Mouse (Mus musculus): Measurements from ENCODE around the gene Col4a2. TPM values are rescaled to one million over a fixed set of nuclear protein-coding genes. Genes with fewer than 3 reads are reported as not detected.
A peak's percentile ranks its signal among the peaks of the same experiment; 100 is the strongest.

Gene Col4a2
- polyA plus RNA-seq, 1 experiment from 2014 or later: 7.9 TPM

- WGBS (ENCODE audit: insufficient replicate concordance): 48% methylated on average over 14 of the region's 14 CpGs
These were observed 108.5 kb downstream of the Col4a2 start for GRCm38 (mm10) chr8:11421105-11421504.

DNA sequence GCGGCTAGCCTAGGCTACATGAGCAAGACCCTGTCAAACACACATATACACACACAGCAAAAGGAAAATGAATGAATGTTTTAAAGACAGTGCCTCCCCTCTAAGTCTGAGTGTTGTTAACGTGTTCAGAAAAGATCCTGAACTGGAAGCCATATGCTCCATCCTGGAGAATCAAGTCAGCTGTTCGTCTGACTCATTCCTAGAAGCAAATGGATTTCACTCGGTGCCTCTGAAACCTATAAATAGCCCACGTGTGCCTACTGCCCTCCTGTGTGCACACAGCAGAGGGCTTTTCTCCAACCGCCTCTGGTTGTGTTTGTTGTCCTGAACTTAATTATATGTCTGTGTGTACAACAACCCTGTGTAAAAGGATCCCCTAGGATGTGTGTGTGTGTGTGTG lies 109.4 kb downstream of the Col4a2 start:
- no peak overlapping the region for H3K4me2 ChIP-seq
- 53% methylated on average over 6 of the region's 6 CpGs for WGBS (ENCODE audit: insufficient replicate concordance)
- no peak overlapping the region for H3K9ac ChIP-seq
- no peaks in the 10 kb centered on the region for H3K9me3 ChIP-seq (replicated peaks)
- ATAC-seq (ENCODE audit: insufficient read depth): no peak
- no peaks in the 10 kb centered on the region for H3K36me3 ChIP-seq (replicated peaks)
- H3K27me3 ChIP-seq: no peaks in the 10 kb centered on the region
- no peak overlapping the region for H3K4me3 ChIP-seq (replicated peaks)
- no peak overlapping the region for H3K27ac ChIP-seq (replicated peaks)
- H3K4me1 ChIP-seq (replicated peaks): no peaks in the 10 kb centered on the region

More at GRCm38 (mm10) chr8:11421105-11421504, 108.5 kb downstream of the Col4a2 start:
- Histone ChIP-seq H3K4me3 (replicated peaks) (no peak overlapping the region), H3K4me1 (replicated peaks) (no peaks in the 10 kb centered on the region), H3K27ac (replicated peaks) (no peak overlapping the region), H3K36me3 (replicated peaks) (no peaks in the 10 kb centered on the region), H3K9ac (no peak overlapping the region), H3K27me3 (no peaks in the 10 kb centered on the region), H3K4me2 (no peak overlapping the region), H3K9me3 (replicated peaks) (no peaks in the 10 kb centered on the region)
- no peak for ATAC-seq (ENCODE audit: insufficient read depth)

GRCm38 (mm10) chr8:11423091-11423490 lies 110.5 kb downstream of the Col4a2 start:
- ATAC-seq (ENCODE audit: insufficient read depth): no peak
- Histone ChIP-seq H3K9ac (no peak overlapping the region), H3K36me3 (replicated peaks) (no peaks in the 10 kb centered on the region), H3K9me3 (replicated peaks) (no peaks in the 10 kb centered on the region), H3K27me3 (no peaks in the 10 kb centered on the region), H3K4me2 (no peak overlapping the region), H3K27ac (replicated peaks) (no peak overlapping the region), H3K4me3 (replicated peaks) (no peak overlapping the region), H3K4me1 (replicated peaks) (no peaks in the 10 kb centered on the region)
- 53% methylated on average over 7 of the region's 7 CpGs for WGBS (ENCODE audit: insufficient replicate concordance)

GRCm38 (mm10) chr8:11430688-11431087 lies 118.1 kb downstream of the Col4a2 start:
- no peak for ATAC-seq (ENCODE audit: insufficient read depth)
- H3K27ac ChIP-seq (replicated peaks): no peak overlapping the region
- H3K36me3 ChIP-seq (replicated peaks): no peaks in the 10 kb centered on the region
- H3K4me1 ChIP-seq (replicated peaks): no peaks in the 10 kb centered on the region
- H3K27me3 ChIP-seq: no peaks in the 10 kb centered on the region
- H3K4me2 ChIP-seq: no peak overlapping the region
- no peak overlapping the region for H3K9ac ChIP-seq
- no peak overlapping the region for H3K4me3 ChIP-seq (replicated peaks)
- 44% methylated on average over 5 of the region's 5 CpGs for WGBS (ENCODE audit: insufficient replicate concordance)
- H3K9me3 ChIP-seq (replicated peaks): no peaks in the 10 kb centered on the region

- Histone ChIP-seq H3K9me3 (replicated peaks) (no peaks in the 10 kb centered on the region), H3K4me2 (no peak overlapping the region), H3K27ac (replicated peaks) (no peak overlapping the region), H3K4me1 (replicated peaks) (peaks cover under 1% of the 10 kb centered on the region; the same call in 1 of the 2 replicates), H3K27me3 (no peaks in the 10 kb centered on the region), H3K36me3 (replicated peaks) (no peaks in the 10 kb centered on the region), H3K4me3 (replicated peaks) (no peak overlapping the region), H3K9ac (no peak overlapping the region)
- ATAC-seq (ENCODE audit: insufficient read depth): no peak
- whole genome bisulfite sequencing (ENCODE audit: insufficient replicate concordance): 65% methylated on average over 12 of the region's 12 CpGs
These were observed 125.3 kb downstream of the Col4a2 start for GRCm38 (mm10) chr8:11437862-11438261.

DNA sequence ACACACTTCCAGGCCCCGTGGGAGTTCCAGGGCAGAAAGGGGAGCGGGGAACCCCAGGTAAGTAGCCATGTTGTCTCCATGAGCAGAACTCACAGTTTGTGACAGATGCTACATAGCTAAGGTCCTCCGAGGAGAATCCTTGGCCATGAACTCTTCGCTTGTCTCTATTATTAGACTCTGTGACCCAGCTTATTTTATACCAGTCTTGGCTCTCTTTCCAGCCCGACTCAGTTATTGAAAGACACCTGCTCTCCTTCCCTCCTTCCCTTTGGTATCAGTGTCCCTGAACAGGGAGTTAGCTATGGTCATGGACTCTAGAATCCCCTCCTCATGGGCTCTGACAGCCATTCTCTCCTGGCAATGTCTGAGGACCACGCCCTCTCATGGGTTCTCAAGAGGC lies 128.7 kb downstream of the Col4a2 start:
- Histone ChIP-seq H3K27me3 (no peaks in the 10 kb centered on the region), H3K4me2 (no peak overlapping the region), H3K36me3 (replicated peaks) (0 out of 2 replicates have a peak, but pooled peaks cover 9% of the 10 kb centered on the region), H3K4me3 (replicated peaks) (no peak overlapping the region), H3K27ac (replicated peaks) (no peak overlapping the region), H3K4me1 (replicated peaks) (peaks cover 21% of the 10 kb centered on the region), H3K9ac (no peak overlapping the region), H3K9me3 (replicated peaks) (no peaks in the 10 kb centered on the region)
- whole genome bisulfite sequencing (ENCODE audit: insufficient replicate concordance): 76% methylated on average over 6 of the region's 6 CpGs
- no peak for ATAC-seq (ENCODE audit: insufficient read depth)

- 0 out of 2 replicates have a peak, but pooled peaks cover 12% of the 10 kb centered on the region for H3K36me3 ChIP-seq (replicated peaks)
- H3K4me2 ChIP-seq: peak overlapping the region; percentile 62
- H3K9me3 ChIP-seq (replicated peaks): no peaks in the 10 kb centered on the region
- H3K27me3 ChIP-seq: no peaks in the 10 kb centered on the region
- H3K9ac ChIP-seq: peak overlapping the region; percentile 35; the same call in 1 of the 2 replicates
- 32% methylated on average over 9 of the region's 9 CpGs for WGBS (ENCODE audit: insufficient replicate concordance)
- H3K4me1 ChIP-seq (replicated peaks): peaks cover 21% of the 10 kb centered on the region
- H3K27ac ChIP-seq (replicated peaks): peak overlapping the region; percentile 64
- peak; percentile 82 for ATAC-seq (ENCODE audit: insufficient read depth)
- H3K4me3 ChIP-seq (replicated peaks): peak overlapping the region; percentile 44
These were observed 131.0 kb downstream of the Col4a2 start for GRCm38 (mm10) chr8:11443611-11444010.

DNA sequence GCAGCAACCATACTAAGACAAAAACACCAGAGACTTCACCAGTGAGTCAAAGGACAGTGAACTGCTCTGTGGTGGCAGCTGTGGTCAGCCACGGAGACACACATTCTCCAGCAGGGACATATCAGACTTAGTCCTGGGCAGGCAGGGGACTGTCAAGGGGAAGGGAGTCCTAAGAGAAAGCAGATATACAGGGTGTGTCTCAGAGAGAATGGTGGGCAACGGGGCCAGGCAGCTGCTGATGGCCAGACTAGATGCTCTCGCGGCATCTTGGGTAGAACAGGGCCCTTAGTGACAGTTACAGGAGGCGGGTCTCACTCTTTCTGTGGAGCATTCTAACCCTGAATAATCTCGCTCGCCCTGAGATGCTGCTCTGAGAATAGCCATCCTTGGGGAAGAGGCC lies 131.6 kb downstream of the Col4a2 start:
- peak overlapping the region; percentile 64 for H3K27ac ChIP-seq (replicated peaks)

DNA sequence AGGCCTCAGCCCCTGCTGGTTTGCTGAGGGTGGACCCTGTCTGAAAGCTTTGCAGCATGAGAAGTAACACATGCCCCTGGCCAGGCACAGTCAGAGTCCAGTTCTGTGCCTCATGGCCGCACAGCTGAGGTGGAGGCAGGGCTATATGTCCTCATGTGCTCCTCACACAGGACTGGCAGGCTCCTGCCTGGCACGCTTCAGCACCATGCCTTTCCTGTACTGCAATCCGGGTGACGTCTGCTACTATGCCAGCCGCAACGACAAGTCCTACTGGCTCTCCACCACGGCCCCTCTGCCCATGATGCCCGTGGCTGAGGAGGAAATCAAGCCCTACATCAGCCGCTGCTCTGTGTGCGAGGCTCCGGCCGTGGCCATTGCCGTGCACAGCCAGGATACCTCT lies 133.2 kb downstream of the Col4a2 start:
- no peaks in the 10 kb centered on the region for H3K9me3 ChIP-seq (replicated peaks)
- H3K36me3 ChIP-seq (replicated peaks): 0 out of 2 replicates have a peak, but pooled peaks cover 12% of the 10 kb centered on the region
- no peak overlapping the region for H3K4me2 ChIP-seq
- no peak overlapping the region for H3K9ac ChIP-seq
- H3K4me1 ChIP-seq (replicated peaks): peaks cover 25% of the 10 kb centered on the region
- no peak overlapping the region for H3K4me3 ChIP-seq (replicated peaks)
- no peaks in the 10 kb centered on the region for H3K27me3 ChIP-seq
- WGBS (ENCODE audit: insufficient replicate concordance): 78% methylated on average over 13 of the region's 13 CpGs
- no peak overlapping the region for H3K27ac ChIP-seq (replicated peaks)
- no peak for ATAC-seq (ENCODE audit: insufficient read depth)

More for the DNA sequence above, 131.6 kb downstream of the Col4a2 start:
- H3K9ac ChIP-seq: peak overlapping the region; percentile 35; the same call in 1 of the 2 replicates
- H3K36me3 ChIP-seq (replicated peaks): 0 out of 2 replicates have a peak, but pooled peaks cover 12% of the 10 kb centered on the region
- H3K27me3 ChIP-seq: no peaks in the 10 kb centered on the region
- H3K4me2 ChIP-seq: peak overlapping the region; percentile 62
- peak; percentile 82 for ATAC-seq (ENCODE audit: insufficient read depth)
- 22% methylated on average over 7 of the region's 7 CpGs for WGBS (ENCODE audit: insufficient replicate concordance)
- no peaks in the 10 kb centered on the region for H3K9me3 ChIP-seq (replicated peaks)
- H3K4me1 ChIP-seq (replicated peaks): peaks cover 21% of the 10 kb centered on the region
- peak overlapping the region; percentile 44 for H3K4me3 ChIP-seq (replicated peaks)

GRCm38 (mm10) chr8:11447910-11448570 lies 135.4 kb downstream of the Col4a2 start:
- H3K4me2 ChIP-seq: no peak overlapping the region
- H3K9ac ChIP-seq: no peak overlapping the region
- 78% methylated on average over 23 of the region's 23 CpGs for WGBS (ENCODE audit: insufficient replicate concordance)
- H3K27ac ChIP-seq (replicated peaks): no peak overlapping the region
- H3K36me3 ChIP-seq (replicated peaks): 0 out of 2 replicates have a peak, but pooled peaks cover 12% of the 10 kb centered on the region
- H3K4me3 ChIP-seq (replicated peaks): no peak overlapping the region
- no peak for ATAC-seq (ENCODE audit: insufficient read depth)
- H3K4me1 ChIP-seq (replicated peaks): peaks cover 32% of the 10 kb centered on the region
- H3K9me3 ChIP-seq (replicated peaks): no peaks in the 10 kb centered on the region
- no peaks in the 10 kb centered on the region for H3K27me3 ChIP-seq

DNA sequence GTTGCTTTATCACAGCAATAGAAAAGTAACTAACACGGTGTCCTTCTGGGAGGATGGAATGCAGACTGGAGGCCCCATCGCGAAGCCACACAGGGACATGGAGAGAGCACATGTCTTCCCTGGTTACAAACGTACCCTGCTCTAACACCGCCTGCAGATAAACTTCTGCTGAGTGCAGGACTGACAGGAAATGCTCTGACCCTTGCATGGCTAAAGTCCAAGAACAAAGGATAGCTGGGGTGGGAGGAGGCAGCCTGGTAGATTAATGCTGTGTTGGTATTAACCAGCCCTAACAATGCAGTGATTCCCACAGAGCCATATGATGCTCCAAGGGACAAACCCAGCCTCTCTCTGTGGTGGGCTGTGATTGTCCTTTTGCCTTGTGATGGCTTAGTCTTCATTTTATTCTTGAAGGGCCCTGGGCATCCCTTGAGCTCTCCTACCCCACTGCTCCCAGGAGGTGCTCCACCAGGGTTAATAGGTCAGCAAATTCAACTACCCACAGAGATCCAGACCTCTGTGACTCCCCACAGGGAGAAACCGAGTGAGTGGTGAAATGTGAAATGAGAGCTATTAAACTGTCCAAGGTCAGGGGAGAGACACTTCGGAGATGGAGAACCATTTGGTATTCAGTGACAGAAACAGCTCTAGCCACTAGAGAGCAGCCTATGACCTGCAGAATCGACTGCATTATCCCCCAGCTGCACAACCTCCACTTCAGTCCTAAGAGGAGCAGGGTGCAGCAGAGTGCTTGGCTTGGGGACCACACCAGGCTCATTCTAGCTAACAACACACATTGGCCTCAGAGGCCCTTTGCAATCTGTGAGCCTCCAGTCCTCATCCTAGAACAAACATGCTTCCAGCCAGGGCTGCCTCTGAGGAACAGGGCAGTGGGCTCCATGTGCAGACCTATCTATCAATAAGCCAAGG lies 137.8 kb downstream of the Col4a2 start:
- H3K4me3 ChIP-seq (replicated peaks): no peak overlapping the region
- no peaks in the 10 kb centered on the region for H3K27me3 ChIP-seq
- 27% methylated on average over 8 of the region's 8 CpGs for WGBS (ENCODE audit: insufficient replicate concordance)
- ATAC-seq (ENCODE audit: insufficient read depth): peak; percentile 48; the same call in 1 of the 2 replicates
- H3K4me2 ChIP-seq: no peak overlapping the region
- H3K9ac ChIP-seq: no peak overlapping the region
- no peak overlapping the region for H3K27ac ChIP-seq (replicated peaks)
- H3K4me1 ChIP-seq (replicated peaks): peaks cover 14% of the 10 kb centered on the region; the same call in 1 of the 2 replicates
- H3K36me3 ChIP-seq (replicated peaks): 0 out of 2 replicates have a peak, but pooled peaks cover 8% of the 10 kb centered on the region
- H3K9me3 ChIP-seq (replicated peaks): no peaks in the 10 kb centered on the region
